Mouse (Mus musculus) brain, embryonic 14.5 days (tissue): Measurements from ENCODE around the gene Tlx1.

Experiments
- CTCF ChIP-seq: fragments of 200-500 bp; IDR thresholded peaks from 2 replicates; pipeline ENCODE4 v1.5.1; 2012; ENCODE audit warnings: inconsistent platforms, mild to moderate bottlenecking, moderate library complexity, borderline replicate concordance; ENCODE audit not compliant: insufficient read depth, insufficient read length; ENCODE audit errors: extremely low read depth
- POLR2A ChIP-seq: fragments of 200-500 bp; IDR thresholded peaks from 2 replicates; pipeline ENCODE4 v1.6.1; 2012; ENCODE audit warnings: mild to moderate bottlenecking, inconsistent platforms, borderline replicate concordance; ENCODE audit not compliant: poor library complexity, insufficient read depth, insufficient read length, severe bottlenecking; ENCODE audit errors: extremely low read depth

DNA sequence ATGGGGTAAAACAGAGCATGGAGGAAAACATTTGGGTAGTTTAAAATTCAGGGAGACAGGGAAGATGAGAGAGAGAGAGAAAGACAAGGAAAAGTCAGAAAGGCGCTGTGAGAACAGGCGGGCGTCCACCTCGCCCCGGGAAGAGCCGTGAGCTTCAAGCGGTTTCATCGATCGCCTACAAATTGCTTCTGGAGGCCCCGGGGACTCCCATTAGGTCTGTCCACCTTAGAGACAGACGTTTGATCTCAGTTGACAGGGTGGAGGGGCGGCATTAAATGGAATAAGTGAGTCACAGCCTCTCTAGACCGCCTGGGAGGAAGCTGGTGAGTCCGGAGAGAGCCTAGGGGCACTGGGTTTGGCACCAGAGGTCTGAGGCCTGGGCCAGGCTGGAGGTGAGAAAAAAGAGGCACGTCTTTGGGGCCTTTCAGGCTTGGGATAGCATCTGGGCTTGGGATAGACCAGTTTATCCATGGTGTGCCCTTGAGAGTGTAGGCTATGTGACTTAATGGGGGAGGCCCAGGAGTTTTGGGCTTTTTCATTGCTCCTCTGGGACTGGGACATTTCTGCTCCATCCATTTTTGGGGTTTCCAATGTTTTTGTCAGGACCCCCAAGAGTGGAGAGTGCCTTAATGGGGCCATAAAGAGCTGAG lies 4.8 kb downstream of the Tlx1 start:
- no peak for TF ChIP-seq POLR2A
- no peak for TF ChIP-seq CTCF
